8 mouse cellular contexts compared by ENCODE assay signal in the genomic region with DNA sequence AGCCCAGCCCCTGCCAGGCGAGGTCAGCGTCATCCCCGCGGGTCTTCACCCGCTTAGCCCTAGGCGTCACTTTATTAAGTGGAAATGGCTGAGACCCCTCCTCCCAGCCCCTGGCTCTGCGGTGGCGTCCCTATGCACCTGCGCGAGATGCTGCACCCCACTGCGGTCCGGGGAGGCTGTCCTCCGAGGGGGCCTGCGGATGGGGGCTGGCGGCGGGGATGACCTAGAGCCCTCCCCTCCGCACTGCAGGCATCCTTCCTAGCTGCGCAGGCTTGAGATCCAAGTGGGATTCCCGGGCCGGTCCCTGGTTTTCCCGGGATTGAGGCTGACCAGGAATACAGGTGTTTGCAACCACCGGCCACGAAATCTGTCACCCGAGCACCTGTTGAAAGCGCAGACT. TPM values are rescaled to one million over a fixed set of nuclear protein-coding genes. Genes with fewer than 3 reads are reported as not detected.
DNase-seq lines count a peak whose midpoint lies in the region; ATAC-seq and TF ChIP-seq lines count a peak whose summit lies in the region.

No protein-coding gene starts in this region.

- peak; percentile 48 for ATAC-seq in kidney, embryonic 15.5 days (replicated peaks; ENCODE audit: low FRiP score)
- peak; percentile 76 for ATAC-seq in hindbrain, embryonic 13.5 days (ENCODE audit: low FRiP score)

- H3K27me3 ChIP-seq in kidney, embryonic 15.5 days: no peaks in the 10 kb centered on the region
- no peaks in the 10 kb centered on the region for H3K27me3 ChIP-seq in ES-Bruce4 (ENCODE audit: control insufficient read depth, insufficient read depth, low read length, poor library complexity, severe bottlenecking)
- no peaks in the 10 kb centered on the region for H3K27me3 ChIP-seq in hindbrain, embryonic 13.5 days
- H3K27me3 ChIP-seq in megakaryocyte, embryonic 14.5 days (replicated peaks): no peaks in the 10 kb centered on the region

- TF ChIP-seq CTCF in ES-Bruce4 (IDR thresholded peaks at IDR 0.05; ENCODE audit: low read depth, low read length): no peak

- TF ChIP-seq EP300 in ES-Bruce4 (IDR thresholded peaks at IDR 0.05; ENCODE audit: insufficient read depth, low read depth, low read length): no peak

- H3K9me3 ChIP-seq in kidney, embryonic 15.5 days (replicated peaks): no peaks in the 10 kb centered on the region
- no peaks in the 10 kb centered on the region for H3K9me3 ChIP-seq in ES-Bruce4 (replicated peaks; ENCODE audit: control insufficient read depth, insufficient read depth, low read length, poor library complexity, severe bottlenecking)
- no peaks in the 10 kb centered on the region for H3K9me3 ChIP-seq in hindbrain, embryonic 13.5 days
- H3K9me3 ChIP-seq in megakaryocyte, embryonic 14.5 days: no peaks in the 10 kb centered on the region

- no peak for TF ChIP-seq POLR2A in ES-Bruce4 (IDR thresholded peaks at IDR 0.05; ENCODE audit: insufficient read depth, low read length)

- H3K4me1 ChIP-seq in kidney, embryonic 15.5 days: peaks cover 18% of the 10 kb centered on the region
- no peaks in the 10 kb centered on the region for H3K4me1 ChIP-seq in ES-Bruce4 (ENCODE audit: control insufficient read depth, insufficient read depth, low read length)
- no peaks in the 10 kb centered on the region for H3K4me1 ChIP-seq in brown adipose tissue, adult 24 weeks (ENCODE audit: control insufficient read depth, insufficient read depth, insufficient read length, low read length)
- H3K4me1 ChIP-seq in hindbrain, embryonic 13.5 days (replicated peaks): peaks cover 21% of the 10 kb centered on the region
- peaks cover 47% of the 10 kb centered on the region for H3K4me1 ChIP-seq in megakaryocyte, embryonic 14.5 days

- peak overlapping the region; percentile 59 for H3K9ac ChIP-seq in kidney, embryonic 15.5 days
- H3K9ac ChIP-seq in ES-Bruce4 (ENCODE audit: low read depth, poor library complexity, severe bottlenecking): peak overlapping the region; percentile 63
- peak overlapping the region; percentile 78 for H3K9ac ChIP-seq in hindbrain, embryonic 13.5 days

- no peak for DNase-seq in kidney, postnatal 25 days
- no peak for DNase-seq in urinary bladder, adult 2 months (ENCODE audit: low spot score)
- DNase-seq in layer of hippocampus, adult 8-10 months (ENCODE audit: low spot score in 2 of 2): no peak

- H3K36me3 ChIP-seq in kidney, embryonic 15.5 days: peaks cover 23% of the 10 kb centered on the region
- H3K36me3 ChIP-seq in ES-Bruce4 (ENCODE audit: control insufficient read depth, insufficient read depth, low read length, poor library complexity, severe bottlenecking): peaks cover 11% of the 10 kb centered on the region; the same call in 1 of the 2 replicates
- peaks cover 21% of the 10 kb centered on the region for H3K36me3 ChIP-seq in hindbrain, embryonic 13.5 days
- peaks cover 31% of the 10 kb centered on the region for H3K36me3 ChIP-seq in megakaryocyte, embryonic 14.5 days (replicated peaks; ENCODE audit: low read length)

- WGBS in kidney, embryonic 15.5 days: under 1% methylated on average over 25 of the region's 25 CpGs
- 2% methylated on average over 25 of the region's 25 CpGs for WGBS in hindbrain, embryonic 13.5 days

- H3K27ac ChIP-seq in kidney, embryonic 15.5 days: no peak overlapping the region
- no peak overlapping the region for H3K27ac ChIP-seq in ES-Bruce4 (ENCODE audit: insufficient read depth, low read length)
- no peak overlapping the region for H3K27ac ChIP-seq in brown adipose tissue, adult 24 weeks (replicated peaks; ENCODE audit: low read depth, low read length)
- peak overlapping the region; percentile 58; the same call in 1 of the 2 replicates for H3K27ac ChIP-seq in hindbrain, embryonic 13.5 days

- peak overlapping the region; percentile 100 for H3K4me2 ChIP-seq in kidney, embryonic 15.5 days
- H3K4me2 ChIP-seq in hindbrain, embryonic 13.5 days: peak overlapping the region; percentile 99

- peak overlapping the region; percentile 75 for H3K4me3 ChIP-seq in kidney, embryonic 15.5 days (replicated peaks)
- peak overlapping the region; percentile 94 for H3K4me3 ChIP-seq in ES-Bruce4 (ENCODE audit: low read depth, low read length)
- peak overlapping the region; percentile 89 for H3K4me3 ChIP-seq in brown adipose tissue, adult 24 weeks (ENCODE audit: insufficient read depth, low read depth, low read length)
- H3K4me3 ChIP-seq in hindbrain, embryonic 13.5 days: peak overlapping the region; percentile 71
- H3K4me3 ChIP-seq in megakaryocyte, embryonic 14.5 days (replicated peaks): peak overlapping the region; percentile 98

RNA-seq across cellular contexts. Expression of a gene that starts 0.4 kb away (rescaled TPM):
- 4.1 and 4.3 TPM in 2 replicates for polyA plus RNA-seq in kidney, embryonic 15.5 days (2015; fragmentation: Nextera tagmentation; extraction: Ambion mirVana)
- 6.9 and 7.4 TPM in 2 replicates for polyA plus RNA-seq in ES-Bruce4 (2011; ENCODE audit: insufficient read depth, insufficient read length, low read depth, missing spikeins)
- polyA plus RNA-seq in brown adipose tissue, adult 24 weeks (2012; ENCODE audit: insufficient read depth, insufficient read length, missing spikeins): not detected in 2 replicates
- 9.6 TPM in 2 replicates for polyA plus RNA-seq in hindbrain, embryonic 13.5 days (2015; fragmentation: Nextera tagmentation; extraction: Ambion mirVana)
- polyA plus RNA-seq in megakaryocyte, embryonic 14.5 days (2012; ENCODE audit: insufficient read depth, low replicate concordance): not detected in 2 replicates
- 1.7 and 1.8 TPM in 2 replicates for polyA plus RNA-seq in urinary bladder, adult 2 months (2012; rRNA removed)
- total RNA-seq in layer of hippocampus, adult 8-10 months (2022): 10 to 100 TPM; 29.2 to 34.4 (median 30.7) TPM

RNA-seq across cellular contexts. Expression of a gene that starts 0.6 kb away (rescaled TPM):
- 40.0 and 40.6 TPM in 2 replicates for polyA plus RNA-seq in kidney, embryonic 15.5 days (2015; fragmentation: Nextera tagmentation; extraction: Ambion mirVana)
- 28.1 and 34.3 TPM in 2 replicates for polyA plus RNA-seq in ES-Bruce4 (2011; ENCODE audit: insufficient read depth, insufficient read length, low read depth, missing spikeins)
- polyA plus RNA-seq in brown adipose tissue, adult 24 weeks (2012; ENCODE audit: insufficient read depth, insufficient read length, missing spikeins): 2.3 and 5.9 TPM in 2 replicates
- 41.4 and 43.5 TPM in 2 replicates for polyA plus RNA-seq in hindbrain, embryonic 13.5 days (2015; fragmentation: Nextera tagmentation; extraction: Ambion mirVana)
- 0.86 TPM in 1 of 2 replicates, not detected in the other for polyA plus RNA-seq in megakaryocyte, embryonic 14.5 days (2012; ENCODE audit: insufficient read depth, low replicate concordance)
- 9.4 and 12.4 TPM in 2 replicates for polyA plus RNA-seq in urinary bladder, adult 2 months (2012; rRNA removed)
- total RNA-seq in layer of hippocampus, adult 8-10 months (2022): 10 to 100 TPM; 16.4 to 19.5 (median 18.6) TPM
